Mouse (Mus musculus) liver, adult (tissue): ENCODE data around the gene Sbno2.

Source experiments
- GATA4 ChIP-seq: IDR thresholded peaks from 2 replicates; pipeline ENCODE4 v1.6.1; 2014; ENCODE audit warnings: mild to moderate bottlenecking, low read length; ENCODE audit not compliant: insufficient replicate concordance

The Sbno2 gene

GRCm38 (mm10) chr10:80091527-80091926 lies 13.8 kb downstream of the Sbno2 start:
- no peak for TF ChIP-seq GATA4

GRCm38 (mm10) chr10:80089146-80089545 lies 16.2 kb downstream of the Sbno2 start:
- TF ChIP-seq GATA4: no peak

GRCm38 (mm10) chr10:80087483-80087882 lies 17.9 kb downstream of the Sbno2 start:
- no peak for TF ChIP-seq GATA4

GRCm38 (mm10) chr10:80086847-80087246 lies 18.5 kb downstream of the Sbno2 start:
- no peak for TF ChIP-seq GATA4

- TF ChIP-seq GATA4: no peak
Measured at GRCm38 (mm10) chr10:80084817-80085487, 20.4 kb downstream of the Sbno2 start.

GRCm38 (mm10) chr10:80081075-80081474 lies 24.3 kb downstream of the Sbno2 start:
- no peak for TF ChIP-seq GATA4

- TF ChIP-seq GATA4: no peak
Measured at GRCm38 (mm10) chr10:80080396-80081070, 24.8 kb downstream of the Sbno2 start.

GRCm38 (mm10) chr10:80078366-80078765 lies 27.0 kb downstream of the Sbno2 start:
- no peak for TF ChIP-seq GATA4

- no peak for TF ChIP-seq GATA4
Measured at GRCm38 (mm10) chr10:80077312-80077711, 28.1 kb downstream of the Sbno2 start.

GRCm38 (mm10) chr10:80076386-80076785 lies 29.0 kb downstream of the Sbno2 start:
- no peak for TF ChIP-seq GATA4

GRCm38 (mm10) chr10:80075924-80076323 lies 29.4 kb downstream of the Sbno2 start:
- TF ChIP-seq GATA4: no peak

GRCm38 (mm10) chr10:80074813-80075601 lies 30.4 kb downstream of the Sbno2 start:
- no peak; the same call in 1 of the 2 replicates for TF ChIP-seq GATA4

- TF ChIP-seq GATA4: no peak
Measured at GRCm38 (mm10) chr10:80072623-80073489, 32.5 kb downstream of the Sbno2 start.

- no peak for TF ChIP-seq GATA4
Measured at GRCm38 (mm10) chr10:80071516-80071900, 33.9 kb downstream of the Sbno2 start.
